Mouse (Mus musculus) C2C12 (cell line): ENCODE measurements around the gene P4ha2.

ENCODE experiments used
- CEBPB ChIP-seq: IDR thresholded peaks from one replicate; pipeline ENCODE4 v1.6.1; 2011; ENCODE audit warnings: low read depth, mild to moderate bottlenecking, control low read depth, moderate library complexity
- CTCF ChIP-seq: IDR thresholded peaks from one replicate; pipeline ENCODE4 v1.5.1; 2011; ENCODE audit not compliant: control insufficient read depth, insufficient read depth, insufficient read length
- MAX ChIP-seq: IDR thresholded peaks from one replicate; pipeline ENCODE4 v1.6.1; 2011; ENCODE audit warnings: mild to moderate bottlenecking, control low read depth
- MYOD1 ChIP-seq: IDR thresholded peaks from one replicate; pipeline ENCODE4 v1.6.1; 2011; ENCODE audit warnings: low read depth; ENCODE audit not compliant: control insufficient read depth, insufficient read length
- MYOG ChIP-seq: IDR thresholded peaks from one replicate; pipeline ENCODE4 v1.6.1; 2011; ENCODE audit not compliant: control insufficient read depth, insufficient read length; ENCODE audit errors: extremely low read depth
- USF1 ChIP-seq: IDR thresholded peaks from one replicate; pipeline ENCODE4 v1.6.1; 2011; ENCODE audit warnings: low read depth, mild to moderate bottlenecking, control low read depth, moderate library complexity

DNA sequence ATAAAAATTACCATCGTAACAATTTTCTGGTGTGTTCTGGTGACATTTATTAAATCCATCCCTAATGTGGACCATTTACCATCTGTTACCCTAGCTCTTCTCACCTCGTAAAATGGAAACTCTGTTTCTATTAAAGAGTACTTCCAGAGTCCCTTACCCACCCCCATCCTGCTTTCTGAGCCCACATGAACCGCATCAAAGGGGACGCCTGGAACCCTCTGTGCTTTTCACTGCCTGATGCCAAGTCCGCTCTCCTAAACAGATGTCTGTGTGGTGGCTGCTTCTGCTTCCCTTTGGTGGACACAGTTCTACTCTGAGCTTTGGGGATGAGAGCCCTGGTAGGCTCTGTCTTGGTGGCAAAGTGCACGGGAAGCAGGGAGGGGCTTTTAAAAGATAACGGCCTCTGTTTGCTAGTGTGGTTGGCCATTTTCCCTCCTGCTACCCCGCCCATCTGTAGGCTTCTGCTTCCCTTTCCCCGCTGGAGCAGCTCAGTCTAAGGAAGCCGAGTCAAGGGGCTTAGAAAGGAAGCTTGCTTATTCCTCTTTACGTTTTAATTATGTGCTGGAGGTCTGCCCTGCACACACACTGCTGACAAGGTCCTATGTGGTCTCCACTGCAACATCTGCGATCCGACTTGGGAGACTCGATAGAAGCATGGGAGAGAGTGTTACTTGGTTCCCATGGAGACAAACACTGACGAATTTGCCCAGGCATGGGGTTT lies 26.9 kb downstream of the P4ha2 start:
- TF ChIP-seq MAX = no peak
- TF ChIP-seq CTCF = no peak
- no peak for TF ChIP-seq MYOG
- no peak for TF ChIP-seq USF1
- TF ChIP-seq MYOD1 = no peak
- no peak for TF ChIP-seq CEBPB
